Mouse (Mus musculus) thymus, postnatal 4 days (tissue): ENCODE data around the gene Plxna1.

Source experiments
- DNase-seq: peaks from one replicate; pipeline ENCODE4 v3.0.0; 2021

Gene Plxna1

GRCm38 (mm10) chr6:89327746-89328491 is 34.5 kb downstream of the Plxna1 start:
- DNase-seq: no peak

- no peak for DNase-seq
These were observed 37.6 kb downstream of the Plxna1 start for GRCm38 (mm10) chr6:89324842-89325241.

- DNase-seq: no peak
These were observed 47.2 kb downstream of the Plxna1 start for GRCm38 (mm10) chr6:89315263-89315662.

GRCm38 (mm10) chr6:89311518-89311917 is 50.9 kb downstream of the Plxna1 start:
- no peak for DNase-seq

GRCm38 (mm10) chr6:89310236-89310635 is 52.2 kb downstream of the Plxna1 start:
- DNase-seq: no peak

- no peak for DNase-seq
These were observed 54.0 kb downstream of the Plxna1 start for GRCm38 (mm10) chr6:89308213-89308973.

GRCm38 (mm10) chr6:89304375-89305058 is 57.9 kb downstream of the Plxna1 start:
- DNase-seq: no peak

- DNase-seq: no peak
These were observed 62.6 kb downstream of the Plxna1 start for GRCm38 (mm10) chr6:89299818-89300217.

GRCm38 (mm10) chr6:89296909-89297695 is 65.3 kb downstream of the Plxna1 start:
- DNase-seq: no peak

- no peak for DNase-seq
These were observed 66.3 kb downstream of the Plxna1 start for GRCm38 (mm10) chr6:89296001-89296709.

GRCm38 (mm10) chr6:89294621-89295020 is 67.8 kb downstream of the Plxna1 start:
- DNase-seq: no peak

- DNase-seq: no peak
These were observed 70.9 kb downstream of the Plxna1 start for GRCm38 (mm10) chr6:89291494-89291893.

GRCm38 (mm10) chr6:89288156-89288555 is 74.3 kb downstream of the Plxna1 start:
- DNase-seq: peak; percentile 60

- peak; percentile 86 for DNase-seq
These were observed 75.6 kb downstream of the Plxna1 start for GRCm38 (mm10) chr6:89286700-89287428.

- no peak for DNase-seq
These were observed 76.1 kb downstream of the Plxna1 start for GRCm38 (mm10) chr6:89286286-89286655.

GRCm38 (mm10) chr6:89285561-89286285 is 76.7 kb downstream of the Plxna1 start:
- peak; percentile 38 for DNase-seq

GRCm38 (mm10) chr6:89285116-89285515 is 77.3 kb downstream of the Plxna1 start:
- no peak for DNase-seq

- no peak for DNase-seq
These were observed 79.3 kb downstream of the Plxna1 start for GRCm38 (mm10) chr6:89283095-89283494.

GRCm38 (mm10) chr6:89282626-89283025 is 79.8 kb downstream of the Plxna1 start:
- DNase-seq: no peak

- no peak for DNase-seq
These were observed 80.7 kb downstream of the Plxna1 start for GRCm38 (mm10) chr6:89281492-89282332.
